Mouse (Mus musculus) heart, embryonic 11.5 days (tissue): Measurements from ENCODE around the gene Tubgcp6. TPM values are rescaled to one million over a fixed set of nuclear protein-coding genes. Genes with fewer than 3 reads are reported as not detected.

ENCODE experiments used
- ATAC-seq: fragments of 200-750 bp; cut with Nextera tagmentation; replicated peaks from 2 replicates; pipeline ENCODE4 v1.8.0; 2017; ENCODE audit warnings: moderate library complexity; ENCODE audit not compliant: insufficient number of reproducible peaks, low FRiP score, low TSS enrichment
- H3K27ac ChIP-seq: fragments of 300-500 bp; sonication (generic); 2 replicates; pipeline ENCODE4 v1.5.1; 2014; ENCODE audit warnings: mild to moderate bottlenecking, low read depth, low read length
- H3K27me3 ChIP-seq: fragments of 300-500 bp; sonication (generic); 2 replicates; pipeline ENCODE4 v1.6.1; 2014; ENCODE audit warnings: mild to moderate bottlenecking, low read length, mixed read lengths; ENCODE audit not compliant: control insufficient read depth, insufficient read depth
- H3K36me3 ChIP-seq: fragments of 300-500 bp; sonication (generic); 2 replicates; pipeline ENCODE4 v1.6.1; 2014; ENCODE audit warnings: mild to moderate bottlenecking, low read length, moderate library complexity, mixed read lengths; ENCODE audit not compliant: control insufficient read depth, insufficient read depth
- H3K4me1 ChIP-seq: fragments of 300-500 bp; sonication (generic); 2 replicates; pipeline ENCODE4 v1.6.1; 2014; ENCODE audit warnings: low read length; ENCODE audit not compliant: control insufficient read depth, insufficient read depth
- H3K4me2 ChIP-seq: fragments of 300-500 bp; sonication (generic); 2 replicates; pipeline ENCODE4 v1.6.1; 2014; ENCODE audit warnings: mild to moderate bottlenecking, moderate library complexity
- H3K4me3 ChIP-seq: fragments of 300-500 bp; sonication (generic); 2 replicates; pipeline ENCODE4 v1.5.1; 2014; ENCODE audit warnings: low read depth, low read length
- H3K9ac ChIP-seq: fragments of 300-500 bp; sonication (generic); 2 replicates; pipeline ENCODE4 v1.6.1; 2014; ENCODE audit warnings: mild to moderate bottlenecking, low read depth, low read length, moderate library complexity
- H3K9me3 ChIP-seq: fragments of 300-500 bp; sonication (generic); replicated peaks from 2 replicates; pipeline ENCODE4 v1.6.1; 2016; ENCODE audit warnings: low read length; ENCODE audit not compliant: control insufficient read depth
- WGBS: fragments of 180-500 bp; shearing (Covaris S2); extraction: QIAGEN DNeasy Blood & Tissue Kit; methylation state at CpG from one replicate; pipeline ENCODE4 v1.1.7; 2014; ENCODE audit not compliant: insufficient replicate concordance; 5-methylcytosine and 5-hydroxymethylcytosine counted together
- polyA plus RNA-seq: library from polyadenylated mRNA; unstranded; fragments of >200 nt; fragmentation: Nextera tagmentation; extraction: Ambion mirVana; gene quantifications from 2 replicates; pipeline ENCODE4 v1.2.1, GENCODE M21; 2014

The Tubgcp6 gene
- polyA plus RNA-seq, 1 experiment from 2014 or later, result 13.1 TPM

GRCm38 (mm10) chr15:89088607-89089247 is 34.2 kb downstream of the Tubgcp6 start, which contains the start of gene Selenoo:
Gene Selenoo, plus strand, starts transcription at chr15:89089084.
- peak within 1 kb of the TSS; percentile 46; the same call in 1 of the 2 replicates for H3K27ac ChIP-seq
- 2% methylated on average over 38 of the region's 38 CpGs for WGBS
- ATAC-seq, result peak; percentile 90
- H3K4me2 ChIP-seq, result peak within 1 kb of the TSS; percentile 99
- H3K9me3 ChIP-seq, result no peaks in the 10 kb centered on the region
- peaks cover 10% of the 10 kb centered on the region for H3K4me1 ChIP-seq
- peak within 1 kb of the TSS; percentile 98 for H3K4me3 ChIP-seq
- peak within 1 kb of the TSS; percentile 87 for H3K9ac ChIP-seq
- H3K27me3 ChIP-seq, result no peaks in the 10 kb centered on the region
- peaks cover 16% of the 10 kb centered on the region for H3K36me3 ChIP-seq

GRCm38 (mm10) chr15:89084826-89085225 is 38.1 kb downstream of the Tubgcp6 start:
- Histone ChIP-seq H3K9ac (no peak overlapping the region), H3K27me3 (no peaks in the 10 kb centered on the region), H3K36me3 (peaks cover 31% of the 10 kb centered on the region), H3K9me3 (no peaks in the 10 kb centered on the region), H3K4me3 (no peak overlapping the region), H3K4me1 (peaks cover 7% of the 10 kb centered on the region), H3K27ac (no peak overlapping the region), H3K4me2 (no peak overlapping the region)
- ATAC-seq, result no peak
- WGBS, result 90% methylated on average over 2 of the region's 2 CpGs

- Histone ChIP-seq H3K4me2 (no peak overlapping the region), H3K9me3 (no peaks in the 10 kb centered on the region), H3K4me3 (no peak overlapping the region), H3K4me1 (peaks cover 5% of the 10 kb centered on the region; the same call in 1 of the 2 replicates), H3K27ac (no peak overlapping the region), H3K27me3 (no peaks in the 10 kb centered on the region), H3K9ac (no peak overlapping the region), H3K36me3 (peaks cover 31% of the 10 kb centered on the region)
- WGBS, result 86% methylated on average over 1 of the region's 1 CpGs
- ATAC-seq, result no peak
Measured at GRCm38 (mm10) chr15:89083906-89084305, 39.0 kb downstream of the Tubgcp6 start.

GRCm38 (mm10) chr15:89078208-89078836 is 44.6 kb downstream of the Tubgcp6 start:
- Histone ChIP-seq H3K36me3 (peaks cover 11% of the 10 kb centered on the region), H3K9ac (peak overlapping the region; percentile 34; the same call in 1 of the 2 replicates), H3K9me3 (no peaks in the 10 kb centered on the region), H3K4me3 (no peak overlapping the region), H3K27me3 (no peaks in the 10 kb centered on the region), H3K4me1 (peaks cover 36% of the 10 kb centered on the region), H3K4me2 (peak overlapping the region; percentile 95), H3K27ac (0 out of 2 replicates have a peak overlapping the region, but pooled peaks have one; percentile 3)
- no peak for ATAC-seq
- WGBS, result 62% methylated on average over 9 of the region's 9 CpGs

GRCm38 (mm10) chr15:89076156-89076731 is 46.7 kb downstream of the Tubgcp6 start:
- under 1% methylated on average over 39 of the region's 39 CpGs for WGBS
- Histone ChIP-seq H3K36me3 (no peaks in the 10 kb centered on the region; the same call in 1 of the 2 replicates), H3K4me3 (peak overlapping the region; percentile 88), H3K9ac (peak overlapping the region; percentile 91), H3K4me1 (peaks cover 37% of the 10 kb centered on the region), H3K4me2 (peak overlapping the region; percentile 95), H3K27ac (peak overlapping the region; percentile 96), H3K9me3 (no peaks in the 10 kb centered on the region), H3K27me3 (peaks cover 2% of the 10 kb centered on the region; the same call in 1 of the 2 replicates)
- peak; percentile 16; the same call in 1 of the 2 replicates for ATAC-seq

- peak overlapping the region; percentile 96 for H3K27ac ChIP-seq
- peaks cover 37% of the 10 kb centered on the region for H3K4me1 ChIP-seq
- peak; percentile 89 for ATAC-seq
Measured at GRCm38 (mm10) chr15:89075478-89076147, 47.3 kb downstream of the Tubgcp6 start.

GRCm38 (mm10) chr15:89074613-89075477 is 48.1 kb downstream of the Tubgcp6 start, which contains the start of gene Trabd:
Gene Trabd, plus strand, starts transcription at chr15:89075124.
- H3K4me1 ChIP-seq, result peaks cover 37% of the 10 kb centered on the region
- peaks cover 7% of the 10 kb centered on the region for H3K27me3 ChIP-seq
- peak within 1 kb of the TSS; percentile 88 for H3K4me3 ChIP-seq
- H3K36me3 ChIP-seq, result no peaks in the 10 kb centered on the region
- 18% methylated on average over 11 of the region's 11 CpGs for WGBS
- H3K9ac ChIP-seq, result peak within 1 kb of the TSS; percentile 91
- no peak; the same call in 1 of the 2 replicates for ATAC-seq
- H3K4me2 ChIP-seq, result peak within 1 kb of the TSS; percentile 95
- no peaks in the 10 kb centered on the region for H3K9me3 ChIP-seq
- H3K27ac ChIP-seq, result peak within 1 kb of the TSS; percentile 96

More at GRCm38 (mm10) chr15:89075478-89076147, 47.3 kb downstream of the Tubgcp6 start:
- peaks cover 2% of the 10 kb centered on the region; the same call in 1 of the 2 replicates for H3K27me3 ChIP-seq
- WGBS, result 1% methylated on average over 40 of the region's 59 CpGs
- no peaks in the 10 kb centered on the region for H3K9me3 ChIP-seq
- H3K36me3 ChIP-seq, result no peaks in the 10 kb centered on the region
- peak overlapping the region; percentile 91 for H3K9ac ChIP-seq
- peak overlapping the region; percentile 88 for H3K4me3 ChIP-seq
- peak overlapping the region; percentile 95 for H3K4me2 ChIP-seq
